ENCODE assay signal across 9 mouse cellular contexts in genomic region chr17:36205456-36205855, GRCm38 (mm10). TPM values are rescaled to one million over a fixed set of nuclear protein-coding genes. Genes with fewer than 3 reads are reported as not detected.
DNase-seq lines count a peak whose midpoint lies in the region; ATAC-seq and TF ChIP-seq lines count a peak whose summit lies in the region.
"Had no signal": no experiment of that assay in that cellular context is flagged by ENCODE, and none has a peak within 500 bp of the region (broad histone marks: within the 10 kb centered on the region; RNA-seq: fewer than 3 reads in every experiment).

No protein-coding gene starts in this region.

- H3K27me3 ChIP-seq in heart, postnatal 0 days (ENCODE audit: control insufficient read depth, insufficient read depth, low read length), result peaks cover 52% of the 10 kb centered on the region
- peaks cover 91% of the 10 kb centered on the region for H3K27me3 ChIP-seq in limb, embryonic 10.5 days (ENCODE audit: low read depth, poor library complexity, severe bottlenecking)
- H3K27me3 ChIP-seq in stomach, postnatal 0 days (ENCODE audit: control insufficient read depth, insufficient read depth, low read length), result no peaks in the 10 kb centered on the region; the same call in 1 of the 2 replicates

- no peak for TF ChIP-seq CTCF in heart, postnatal 0 days (IDR thresholded peaks at IDR 0.05; ENCODE audit: low read depth)
- no peak for TF ChIP-seq CTCF in stomach, postnatal 0 days (IDR thresholded peaks at IDR 0.05; ENCODE audit: low read depth)

- 2% methylated on average over 15 of the region's 15 CpGs for WGBS in heart, postnatal 0 days
- 1% methylated on average over 15 of the region's 15 CpGs for whole genome bisulfite sequencing in limb, embryonic 10.5 days
- WGBS in stomach, postnatal 0 days, result under 1% methylated on average over 15 of the region's 15 CpGs

- no peaks in the 10 kb centered on the region for H3K36me3 ChIP-seq in heart, postnatal 0 days (replicated peaks; ENCODE audit: control insufficient read depth, insufficient read depth, low read length)
- H3K36me3 ChIP-seq in limb, embryonic 10.5 days, result no peaks in the 10 kb centered on the region
- no peaks in the 10 kb centered on the region for H3K36me3 ChIP-seq in stomach, postnatal 0 days (ENCODE audit: control insufficient read depth, insufficient read depth, low read length)

- peaks cover 8% of the 10 kb centered on the region; the same call in 1 of the 2 replicates for H3K4me1 ChIP-seq in heart, postnatal 0 days (ENCODE audit: control insufficient read depth, insufficient read depth)
- H3K4me1 ChIP-seq in limb, embryonic 10.5 days, result peaks cover 11% of the 10 kb centered on the region
- no peaks in the 10 kb centered on the region; the same call in 1 of the 2 replicates for H3K4me1 ChIP-seq in stomach, postnatal 0 days (replicated peaks; ENCODE audit: control insufficient read depth, insufficient read depth)

- DNase-seq in adrenal gland, adult (ENCODE audit: inconsistent age in 2 of 2, low spot score in 1 of 2), result peak; percentile 45 to 82
- no peak for DNase-seq in adrenal gland, postnatal 4 days (ENCODE audit: low spot score in 2 of 2)
- DNase-seq in heart, postnatal 0 days (ENCODE audit: low spot score), result no peak
- DNase-seq in limb, embryonic 10.5 days (ENCODE audit: low spot score), result no peak
- peak; percentile 45 for DNase-seq in stomach, postnatal 0 days (ENCODE audit: low spot score)
- no peak for DNase-seq in right cerebral cortex, adult 2 months (ENCODE audit: low spot score in 2 of 2)

- no peaks in the 10 kb centered on the region for H3K9me3 ChIP-seq in heart, postnatal 0 days (replicated peaks; ENCODE audit: control insufficient read depth, low read length)
- H3K9me3 ChIP-seq in limb, embryonic 10.5 days (replicated peaks), result no peaks in the 10 kb centered on the region
- no peaks in the 10 kb centered on the region for H3K9me3 ChIP-seq in stomach, postnatal 0 days (ENCODE audit: control insufficient read depth, low read length)

- H3K4me3 ChIP-seq in heart, postnatal 0 days (ENCODE audit: low read depth, low read length), result peak overlapping the region; percentile 50
- peak overlapping the region; percentile 43 for H3K4me3 ChIP-seq in limb, embryonic 10.5 days
- H3K4me3 ChIP-seq in stomach, postnatal 0 days (ENCODE audit: low read depth, low read length), result peak overlapping the region; percentile 39

- peak overlapping the region; percentile 68 for H3K4me2 ChIP-seq in heart, postnatal 0 days (ENCODE audit: low read depth, low read length)
- peak overlapping the region; percentile 81 for H3K4me2 ChIP-seq in stomach, postnatal 0 days (replicated peaks; ENCODE audit: low read depth)

- no peak for TF ChIP-seq EP300 in heart, postnatal 0 days (IDR thresholded peaks at IDR 0.05; ENCODE audit: low read depth)
- no peak for TF ChIP-seq EP300 in stomach, postnatal 0 days (optimal IDR thresholded peaks at IDR 0.05)

- no peak overlapping the region for H3K9ac ChIP-seq in heart, postnatal 0 days (replicated peaks; ENCODE audit: low read depth, low read length)
- peak overlapping the region; percentile 35; the same call in 1 of the 2 replicates for H3K9ac ChIP-seq in stomach, postnatal 0 days (ENCODE audit: low read length)

- H3K27ac ChIP-seq in heart, postnatal 0 days (ENCODE audit: low read depth), result no peak overlapping the region
- H3K27ac ChIP-seq in limb, embryonic 10.5 days, result no peak overlapping the region
- no peak overlapping the region for H3K27ac ChIP-seq in stomach, postnatal 0 days (replicated peaks)

- peak; percentile 94 for ATAC-seq in common myeloid progenitor, adult 5-6 weeks (replicated peaks; ENCODE audit: low read depth, poor library complexity, severe bottlenecking)
- no peak for ATAC-seq in heart, postnatal 0 days (ENCODE audit: insufficient read depth, low read depth)
- ATAC-seq in megakaryocyte-erythroid progenitor cell, adult 5-6 weeks (replicated peaks; ENCODE audit: low FRiP score, low TSS enrichment, poor library complexity, severe bottlenecking), result peak; percentile 77
- ATAC-seq in stomach, postnatal 0 days (ENCODE audit: low FRiP score, low TSS enrichment), result peak; percentile 60

RNA-seq across cellular contexts. Expression of gene H2-T3, which starts 15.4 kb away (rescaled TPM):
- total RNA-seq in adrenal gland, postnatal 4 days (2021), result not detected
- total RNA-seq in common myeloid progenitor, adult 5-6 weeks (2017), result not detected in 2 replicates
- not detected in 2 replicates for total RNA-seq in heart, postnatal 0 days (2014; rRNA removed; ENCODE audit: low replicate concordance)
- polyA plus RNA-seq in heart, postnatal 0 days (2015; fragmentation: Nextera tagmentation; extraction: Ambion mirVana), result not detected in 2 replicates
- not detected in 2 replicates for polyA plus RNA-seq in limb, embryonic 10.5 days (2016; fragmentation: Nextera tagmentation; extraction: Ambion mirVana)
- not detected in 2 replicates for total RNA-seq in megakaryocyte-erythroid progenitor cell, adult 5-6 weeks (2014; fragmentation: Nextera tagmentation)
- not detected in 2 replicates for total RNA-seq in megakaryocyte-erythroid progenitor cell, adult 5-6 weeks (2017)
- 0.04 TPM in 1 of 2 replicates, not detected in the other for polyA plus RNA-seq in stomach, postnatal 0 days (2015; fragmentation: Nextera tagmentation; extraction: Ambion mirVana)
- total RNA-seq: gastrocnemius, adult 8-10 months had no signal

RNA-seq across cellular contexts. Expression of gene Gm8909, which starts 37.1 kb away (rescaled TPM):
- under 1 TPM in 1 of 2 experiments, not detected in 1; 0.50 TPM for total RNA-seq in adrenal gland, postnatal 4 days (2021)
- total RNA-seq in common myeloid progenitor, adult 5-6 weeks (2017), result not detected in 2 replicates
- total RNA-seq in heart, postnatal 0 days (2014; rRNA removed; ENCODE audit: low replicate concordance), result not detected in 2 replicates
- polyA plus RNA-seq in heart, postnatal 0 days (2015; fragmentation: Nextera tagmentation; extraction: Ambion mirVana), result not detected in 2 replicates
- polyA plus RNA-seq in limb, embryonic 10.5 days (2016; fragmentation: Nextera tagmentation; extraction: Ambion mirVana), result not detected in 2 replicates
- total RNA-seq in megakaryocyte-erythroid progenitor cell, adult 5-6 weeks (2014; fragmentation: Nextera tagmentation), result not detected in 2 replicates
- not detected in 2 replicates for total RNA-seq in megakaryocyte-erythroid progenitor cell, adult 5-6 weeks (2017)
- polyA plus RNA-seq in stomach, postnatal 0 days (2015; fragmentation: Nextera tagmentation; extraction: Ambion mirVana), result 0.16 and 0.22 TPM in 2 replicates
- total RNA-seq: gastrocnemius, adult 8-10 months had no signal

RNA-seq across cellular contexts. Expression of gene Rpp21, which starts 52.4 kb away (rescaled TPM):
- 10 to 100 TPM; 41.5 to 45.2 TPM for total RNA-seq in adrenal gland, postnatal 4 days (2021)
- 19.6 and 21.1 TPM in 2 replicates for total RNA-seq in common myeloid progenitor, adult 5-6 weeks (2017)
- 5.5 and 28.3 TPM in 2 replicates for total RNA-seq in heart, postnatal 0 days (2014; rRNA removed; ENCODE audit: low replicate concordance)
- 89.0 and 97.8 TPM in 2 replicates for polyA plus RNA-seq in heart, postnatal 0 days (2015; fragmentation: Nextera tagmentation; extraction: Ambion mirVana)
- polyA plus RNA-seq in limb, embryonic 10.5 days (2016; fragmentation: Nextera tagmentation; extraction: Ambion mirVana), result 82.4 and 96.0 TPM in 2 replicates
- 66.7 and 120 TPM in 2 replicates for total RNA-seq in megakaryocyte-erythroid progenitor cell, adult 5-6 weeks (2014; fragmentation: Nextera tagmentation)
- 56.9 and 68.9 TPM in 2 replicates for total RNA-seq in megakaryocyte-erythroid progenitor cell, adult 5-6 weeks (2017)
- polyA plus RNA-seq in stomach, postnatal 0 days (2015; fragmentation: Nextera tagmentation; extraction: Ambion mirVana), result 126 TPM in 2 replicates

Comparison
In these comparisons a context has a peak if more than half of its experiments do, and no peak if none do; other contexts are left out.
1. DNase-seq: peak in adrenal gland, adult (2 of 2) and stomach, postnatal 0 days (single experiment); none in adrenal gland, postnatal 4 days (0 of 2), heart, postnatal 0 days (single experiment), limb, embryonic 10.5 days (single experiment) and right cerebral cortex, adult 2 months (0 of 2).
2. Peak in every context shown above with its lines, with median percentiles within 50 percentile points of each other: H3K4me3 ChIP-seq.